Mouse (Mus musculus): ENCODE measurements around the gene Jkamp. TPM values are rescaled to one million over a fixed set of nuclear protein-coding genes. Genes with fewer than 3 reads are reported as not detected.
"Not testable (repeated sequence)": the region's sequence is repeated elsewhere in the genome, so short reads cannot be mapped to it uniquely, and the experiment has no call there.

Gene Jkamp
- 74.5 and 74.7 TPM in 2 replicates for polyA plus RNA-seq (2015; fragmentation: Nextera tagmentation; extraction: Ambion mirVana)

- H3K4me2 ChIP-seq = peak within 1 kb of the TSS; percentile 92
- H3K9me3 ChIP-seq = no peaks in the 10 kb centered on the region
- H3K4me1 ChIP-seq = peaks cover 34% of the 10 kb centered on the region
- peak within 1 kb of the TSS; percentile 76 for H3K9ac ChIP-seq
- no peaks in the 10 kb centered on the region for H3K27me3 ChIP-seq
- H3K36me3 ChIP-seq = peaks cover 5% of the 10 kb centered on the region; the same call in 1 of the 2 replicates
- H3K27ac ChIP-seq = peak within 1 kb of the TSS; percentile 96
- peak; percentile 99 for ATAC-seq (ENCODE audit: insufficient number of reproducible peaks, low FRiP score, low TSS enrichment, low read depth)
- peak within 1 kb of the TSS; percentile 80 for H3K4me3 ChIP-seq
- 1% methylated on average over 60 of the region's 60 CpGs for WGBS
These were observed at the start of gene Jkamp, which contains the start of gene L3hypdh for GRCm38 (mm10) chr12:72085329-72086165. Jkamp (plus strand) TSS chr12:72085589. L3hypdh (minus strand) TSS chr12:72085439.

DNA sequence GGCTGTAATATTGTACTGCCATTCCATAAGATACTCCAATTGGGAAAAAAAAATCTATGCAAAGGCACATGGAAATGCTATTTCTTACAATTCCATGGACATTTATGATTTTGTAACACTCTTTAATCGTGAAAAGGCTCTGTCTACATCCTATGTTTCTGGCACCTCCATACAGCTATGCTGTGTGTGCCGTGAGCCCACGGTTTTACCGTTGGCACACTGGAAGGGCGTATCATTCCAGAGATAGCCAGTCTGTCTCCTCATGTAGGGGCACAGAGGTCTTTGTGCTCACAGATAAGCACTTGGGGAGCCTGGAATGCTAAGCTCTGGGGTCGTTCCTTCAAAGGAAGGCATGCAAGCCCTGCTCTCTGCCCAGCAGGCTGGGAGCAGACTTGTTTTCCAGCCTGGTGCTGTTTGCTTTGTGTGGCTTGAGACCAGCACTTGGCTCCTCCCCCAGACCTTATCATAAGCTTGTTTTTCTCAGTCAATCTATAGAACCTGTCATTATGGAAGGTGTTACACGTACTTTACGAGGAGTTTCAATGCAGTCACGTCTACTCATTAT is 49.2 kb upstream of the Jkamp start:
- Histone ChIP-seq H3K4me1 (0 out of 2 replicates have a peak, but pooled peaks cover 6% of the 10 kb centered on the region), H3K36me3 (no peaks in the 10 kb centered on the region), H3K27me3 (no peaks in the 10 kb centered on the region), H3K27ac (no peak overlapping the region), H3K4me2 (no peak overlapping the region), H3K9me3 (no peaks in the 10 kb centered on the region), H3K4me3 (no peak overlapping the region), H3K9ac (no peak overlapping the region)
- ATAC-seq (ENCODE audit: insufficient number of reproducible peaks, low FRiP score, low TSS enrichment, low read depth) = no peak
- WGBS = 65% methylated on average over 9 of the region's 9 CpGs

DNA sequence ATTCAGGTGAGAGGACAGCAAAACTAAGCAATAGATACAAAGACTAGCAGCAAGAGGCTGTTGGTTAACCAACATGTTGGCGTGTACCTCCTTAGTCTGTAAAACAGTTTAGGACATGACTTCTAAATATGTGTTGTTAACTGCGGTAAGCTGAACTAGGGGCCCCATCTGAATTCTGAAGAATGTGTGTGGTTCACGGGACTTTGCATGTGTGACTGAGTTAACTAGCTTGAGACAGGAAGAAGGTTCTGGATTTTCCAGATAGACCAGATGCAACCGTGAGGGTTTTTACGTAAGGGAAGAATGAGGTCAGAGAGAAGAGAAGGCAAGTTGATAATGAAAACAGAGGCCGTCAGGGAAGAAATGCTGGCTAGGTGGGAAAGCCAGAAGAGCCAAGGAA is 48.3 kb upstream of the Jkamp start:
- 62% methylated on average over 6 of the region's 6 CpGs for WGBS

DNA sequence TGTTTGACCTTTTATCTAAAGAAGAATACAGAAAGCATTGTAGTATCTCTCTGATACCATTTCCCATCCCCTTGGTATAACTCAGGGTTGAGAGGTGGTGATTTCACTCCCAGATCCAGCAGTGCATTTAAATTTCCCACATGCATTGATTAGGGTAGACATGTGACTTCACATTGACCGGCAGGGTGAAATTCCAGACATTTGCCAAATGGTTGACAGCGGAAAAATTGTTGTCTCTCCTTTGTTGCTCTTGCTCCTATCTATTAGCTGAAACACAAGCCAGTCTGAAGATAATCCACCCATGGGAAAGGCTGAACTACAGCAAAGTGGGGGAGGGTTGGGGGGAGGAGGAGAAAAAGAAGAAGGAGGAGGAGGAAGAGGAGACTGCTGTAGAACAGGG is 46.5 kb upstream of the Jkamp start:
- no peaks in the 10 kb centered on the region for H3K9me3 ChIP-seq
- H3K4me1 ChIP-seq = no peaks in the 10 kb centered on the region
- H3K9ac ChIP-seq = no peak overlapping the region
- no peak overlapping the region for H3K4me2 ChIP-seq
- 71% methylated on average over 2 of the region's 2 CpGs for WGBS
- H3K4me3 ChIP-seq = no peak overlapping the region
- no peaks in the 10 kb centered on the region for H3K36me3 ChIP-seq
- no peaks in the 10 kb centered on the region for H3K27me3 ChIP-seq
- H3K27ac ChIP-seq = no peak overlapping the region
- ATAC-seq (ENCODE audit: insufficient number of reproducible peaks, low FRiP score, low TSS enrichment, low read depth) = no peak

More for the DNA sequence above, 48.3 kb upstream of the Jkamp start:
- Histone ChIP-seq H3K4me1 (no peaks in the 10 kb centered on the region), H3K27me3 (no peaks in the 10 kb centered on the region), H3K9me3 (no peaks in the 10 kb centered on the region), H3K4me3 (no peak overlapping the region), H3K36me3 (no peaks in the 10 kb centered on the region), H3K4me2 (no peak overlapping the region), H3K9ac (no peak overlapping the region), H3K27ac (no peak overlapping the region)
- no peak for ATAC-seq (ENCODE audit: insufficient number of reproducible peaks, low FRiP score, low TSS enrichment, low read depth)

GRCm38 (mm10) chr12:72039501-72039900 is 45.9 kb upstream of the Jkamp start:
- no peaks in the 10 kb centered on the region for H3K9me3 ChIP-seq
- H3K4me1 ChIP-seq = no peaks in the 10 kb centered on the region
- ATAC-seq (ENCODE audit: insufficient number of reproducible peaks, low FRiP score, low TSS enrichment, low read depth) = no peak
- H3K27me3 ChIP-seq = no peaks in the 10 kb centered on the region
- no peak overlapping the region for H3K4me3 ChIP-seq
- H3K4me2 ChIP-seq = no peak overlapping the region
- no peak overlapping the region for H3K27ac ChIP-seq
- H3K36me3 ChIP-seq = no peaks in the 10 kb centered on the region
- 69% methylated on average over 8 of the region's 8 CpGs for WGBS
- no peak overlapping the region for H3K9ac ChIP-seq

GRCm38 (mm10) chr12:72041238-72041637 is 44.2 kb upstream of the Jkamp start:
- Histone ChIP-seq H3K27ac (no peak overlapping the region), H3K9me3 (no peaks in the 10 kb centered on the region), H3K36me3 (no peaks in the 10 kb centered on the region), H3K27me3 (no peaks in the 10 kb centered on the region), H3K9ac (no peak overlapping the region), H3K4me1 (no peaks in the 10 kb centered on the region), H3K4me3 (no peak overlapping the region), H3K4me2 (no peak overlapping the region)
- no peak for ATAC-seq (ENCODE audit: insufficient number of reproducible peaks, low FRiP score, low TSS enrichment, low read depth)
- WGBS = 80% methylated on average over 3 of the region's 3 CpGs

DNA sequence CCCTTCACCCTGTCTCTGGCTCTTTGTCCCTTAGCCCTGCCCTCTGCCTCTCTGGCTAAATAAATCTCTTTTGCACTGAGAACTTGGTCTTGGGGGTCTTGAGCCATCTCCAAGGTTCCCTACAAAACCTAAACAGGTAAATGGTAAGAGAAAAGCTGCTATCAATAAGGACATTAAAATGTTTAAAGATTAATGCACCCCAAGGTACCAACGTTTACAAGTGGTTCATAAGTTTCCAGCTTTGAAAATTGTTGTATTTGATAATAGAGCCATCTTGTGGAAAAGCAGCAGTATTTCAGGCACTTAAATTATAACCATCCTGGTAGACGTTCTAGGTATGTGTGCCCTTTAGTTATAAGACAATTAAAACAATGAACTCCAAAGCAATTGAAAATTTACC is 37.9 kb upstream of the Jkamp start:
- Histone ChIP-seq H3K9me3 (no peaks in the 10 kb centered on the region), H3K4me2 (no peak overlapping the region), H3K4me3 (no peak overlapping the region), H3K36me3 (no peaks in the 10 kb centered on the region), H3K9ac (no peak overlapping the region), H3K4me1 (no peaks in the 10 kb centered on the region; the same call in 1 of the 2 replicates), H3K27me3 (no peaks in the 10 kb centered on the region), H3K27ac (no peak overlapping the region)
- WGBS = 1% methylated on average over 2 of the region's 2 CpGs
- ATAC-seq (ENCODE audit: insufficient number of reproducible peaks, low FRiP score, low TSS enrichment, low read depth) = no peak

GRCm38 (mm10) chr12:72050156-72050555 is 35.2 kb upstream of the Jkamp start:
- H3K4me3 ChIP-seq; H3K27ac ChIP-seq; H3K36me3 ChIP-seq; H3K27me3 ChIP-seq; H3K9me3 ChIP-seq; ATAC-seq (ENCODE audit: insufficient number of reproducible peaks, low FRiP score, low TSS enrichment, low read depth); H3K4me1 ChIP-seq; H3K9ac ChIP-seq; H3K4me2 ChIP-seq: not testable (repeated sequence)
- 93% methylated on average over 5 of the region's 5 CpGs for WGBS

GRCm38 (mm10) chr12:72050821-72051220 is 34.6 kb upstream of the Jkamp start:
- Histone ChIP-seq H3K27ac (no peak overlapping the region), H3K4me3 (no peak overlapping the region), H3K9ac (no peak overlapping the region), H3K4me1 (no peaks in the 10 kb centered on the region; the same call in 1 of the 2 replicates), H3K27me3 (no peaks in the 10 kb centered on the region), H3K9me3 (no peaks in the 10 kb centered on the region), H3K36me3 (no peaks in the 10 kb centered on the region), H3K4me2 (no peak overlapping the region)
- no peak for ATAC-seq (ENCODE audit: insufficient number of reproducible peaks, low FRiP score, low TSS enrichment, low read depth)
- WGBS = 73% methylated on average over 4 of the region's 4 CpGs

DNA sequence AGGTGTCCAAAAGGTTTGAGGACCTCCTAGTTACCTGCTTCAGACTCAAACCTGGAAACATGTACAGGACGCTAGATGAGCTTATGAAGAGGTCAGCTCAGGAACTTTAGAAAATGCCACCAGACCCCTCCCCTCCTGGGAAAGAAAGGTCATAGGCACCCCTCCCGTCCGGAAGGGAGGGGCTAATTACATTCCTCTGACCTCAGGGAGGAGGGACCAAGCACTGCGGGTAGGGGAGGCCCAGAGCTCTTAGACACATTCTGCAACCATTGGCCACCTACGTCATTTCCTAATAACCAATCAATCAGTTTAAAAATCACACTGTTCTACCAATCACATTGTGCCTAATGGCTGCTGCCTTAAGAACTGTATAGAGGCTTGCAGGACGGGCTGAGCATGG is 32.8 kb upstream of the Jkamp start:
- WGBS = 74% methylated on average over 6 of the region's 6 CpGs
- no peak overlapping the region for H3K27ac ChIP-seq
- ATAC-seq (ENCODE audit: insufficient number of reproducible peaks, low FRiP score, low TSS enrichment, low read depth) = no peak
- no peaks in the 10 kb centered on the region for H3K27me3 ChIP-seq
- H3K9me3 ChIP-seq = no peaks in the 10 kb centered on the region
- no peaks in the 10 kb centered on the region for H3K4me1 ChIP-seq
- no peak overlapping the region for H3K4me2 ChIP-seq
- no peak overlapping the region for H3K4me3 ChIP-seq
- no peak overlapping the region for H3K9ac ChIP-seq
- H3K36me3 ChIP-seq = no peaks in the 10 kb centered on the region

- Histone ChIP-seq H3K4me2 (no peak overlapping the region), H3K9ac (no peak overlapping the region), H3K4me1 (no peaks in the 10 kb centered on the region), H3K27ac (no peak overlapping the region), H3K27me3 (no peaks in the 10 kb centered on the region), H3K9me3 (no peaks in the 10 kb centered on the region), H3K36me3 (no peaks in the 10 kb centered on the region), H3K4me3 (no peak overlapping the region)
- WGBS = 35% methylated on average over 6 of the region's 6 CpGs
- no peak for ATAC-seq (ENCODE audit: insufficient number of reproducible peaks, low FRiP score, low TSS enrichment, low read depth)
These were observed 32.1 kb upstream of the Jkamp start for GRCm38 (mm10) chr12:72053303-72053702.

- ATAC-seq (ENCODE audit: insufficient number of reproducible peaks, low FRiP score, low TSS enrichment, low read depth) = no peak
- Histone ChIP-seq H3K4me1 (no peaks in the 10 kb centered on the region), H3K27ac (no peak overlapping the region), H3K4me3 (no peak overlapping the region), H3K27me3 (no peaks in the 10 kb centered on the region), H3K4me2 (no peak overlapping the region), H3K9me3 (no peaks in the 10 kb centered on the region), H3K36me3 (no peaks in the 10 kb centered on the region), H3K9ac (no peak overlapping the region)
- WGBS = 33% methylated on average over 6 of the region's 6 CpGs
These were observed 31.5 kb upstream of the Jkamp start for GRCm38 (mm10) chr12:72053851-72054250.
